Mouse (Mus musculus) ES-E14 (cell line): Measurements from ENCODE around the gene Ryr1.

Experiments
- CHD2 ChIP-seq: IDR thresholded peaks from 2 replicates; pipeline ENCODE4 v1.6.1; 2014; ENCODE audit warnings: mild to moderate bottlenecking, low read depth, low read length, inconsistent platforms
- MAFK ChIP-seq: IDR thresholded peaks from 2 replicates; pipeline ENCODE4 v1.6.1; 2014; ENCODE audit warnings: mild to moderate bottlenecking, low read depth, low read length, inconsistent platforms; ENCODE audit not compliant: insufficient read depth
- ZNF384 ChIP-seq: IDR thresholded peaks from 2 replicates; pipeline ENCODE4 v1.6.1; 2012; ENCODE audit warnings: low read depth, low read length, inconsistent platforms

GRCm38 (mm10) chr7:28969672-28970394, 155.1 kb downstream of the Ryr1 start:
- no peak for TF ChIP-seq ZNF384
- TF ChIP-seq CHD2: no peak
- no peak for TF ChIP-seq MAFK
